Mouse (Mus musculus) cerebellum, postnatal 25 days (tissue): Measurements from ENCODE around the gene Ccm2.

Experiments
- DNase-seq, 2 experiments: peaks; one replicate each; pipeline ENCODE4 v3.0.0; 2021; ENCODE audit warnings: mixed read lengths in 2 of 2

The Ccm2 gene

GRCm38 (mm10) chr11:6530746-6531145 lies 15.9 kb upstream of the Ccm2 start:
- DNase-seq: no peak

GRCm38 (mm10) chr11:6544683-6545082 lies 2.0 kb upstream of the Ccm2 start:
- no peak for DNase-seq

- DNase-seq: no peak
Observed at GRCm38 (mm10) chr11:6545186-6545856, 1.4 kb upstream of the Ccm2 start.

- DNase-seq: no peak
Observed at GRCm38 (mm10) chr11:6545857-6546192, 862 bp upstream of the Ccm2 start.

GRCm38 (mm10) chr11:6547037-6547680 lies 472 bp downstream of the Ccm2 start:
- peak; percentile 68 to 69 for DNase-seq

- DNase-seq: no peak
Observed at GRCm38 (mm10) chr11:6547696-6548325, 1.1 kb downstream of the Ccm2 start.

GRCm38 (mm10) chr11:6549770-6550169 lies 3.1 kb downstream of the Ccm2 start:
- DNase-seq: no peak

- DNase-seq: no peak
Observed at GRCm38 (mm10) chr11:6550201-6550600, 3.5 kb downstream of the Ccm2 start.

- no peak for DNase-seq
Observed at GRCm38 (mm10) chr11:6558234-6558633, 11.5 kb downstream of the Ccm2 start.

- DNase-seq: no peak
Observed at GRCm38 (mm10) chr11:6559996-6560395, 13.3 kb downstream of the Ccm2 start.

GRCm38 (mm10) chr11:6560655-6561360 lies 14.1 kb downstream of the Ccm2 start:
- DNase-seq: no peak

GRCm38 (mm10) chr11:6561474-6561873 lies 14.8 kb downstream of the Ccm2 start:
- no peak for DNase-seq

- no peak for DNase-seq
Observed at GRCm38 (mm10) chr11:6562359-6562758, 15.7 kb downstream of the Ccm2 start.

- DNase-seq: no peak
Observed at GRCm38 (mm10) chr11:6563201-6563600, 16.5 kb downstream of the Ccm2 start.

- DNase-seq: no peak
Observed at GRCm38 (mm10) chr11:6566496-6566895, 19.8 kb downstream of the Ccm2 start.

- DNase-seq: no peak
Observed at GRCm38 (mm10) chr11:6567951-6568350, 21.3 kb downstream of the Ccm2 start.

- DNase-seq: peak; percentile 47 to 69
Observed at GRCm38 (mm10) chr11:6568584-6569409, 22.1 kb downstream of the Ccm2 start.

- DNase-seq: no peak
Observed at GRCm38 (mm10) chr11:6569410-6569777, 22.7 kb downstream of the Ccm2 start.

GRCm38 (mm10) chr11:6576151-6576550 lies 29.5 kb downstream of the Ccm2 start:
- DNase-seq: no peak

GRCm38 (mm10) chr11:6579361-6579760 lies 32.7 kb downstream of the Ccm2 start:
- no peak for DNase-seq

- no peak for DNase-seq
Observed at GRCm38 (mm10) chr11:6580065-6580750, 33.5 kb downstream of the Ccm2 start.

- DNase-seq: no peak
Observed at GRCm38 (mm10) chr11:6581560-6581959, 34.9 kb downstream of the Ccm2 start.
